Mouse (Mus musculus) forebrain, embryonic 14.5 days (tissue): ENCODE results near the gene Sgpp1. TPM values are rescaled to one million over a fixed set of nuclear protein-coding genes. Genes with fewer than 3 reads are reported as not detected.

Experiments
- ATAC-seq: fragments of 200-750 bp; cut with Nextera tagmentation; 2 replicates; pipeline ENCODE4 v1.8.0; 2017; ENCODE audit warnings: mild to moderate bottlenecking, moderate library complexity
- DNase-seq: peaks from one replicate; pipeline ENCODE4 v3.0.0-alpha.2; 2015; ENCODE audit warnings: low spot score
- H3K27ac ChIP-seq: fragments of 300-500 bp; sonication (generic); 2 replicates; pipeline ENCODE4 v1.5.1; 2014; ENCODE audit warnings: low read depth, mild to moderate bottlenecking, control low read depth, low read length, moderate library complexity
- H3K27me3 ChIP-seq: fragments of 300-500 bp; sonication (generic); replicated peaks from 2 replicates; pipeline ENCODE4 v1.6.1; 2014; ENCODE audit warnings: low read length, control low read depth, mixed read lengths; ENCODE audit not compliant: control insufficient read depth, insufficient read depth
- H3K36me3 ChIP-seq: fragments of 300-500 bp; sonication (generic); 2 replicates; pipeline ENCODE4 v1.6.1; 2014; ENCODE audit warnings: low read length, control low read depth; ENCODE audit not compliant: control insufficient read depth, insufficient read depth
- H3K4me1 ChIP-seq: fragments of 300-500 bp; sonication (generic); 2 replicates; pipeline ENCODE4 v1.6.1; 2014; ENCODE audit warnings: antibody characterized with exemption, low read length, control low read depth; ENCODE audit not compliant: control insufficient read depth, insufficient read depth
- H3K4me2 ChIP-seq: fragments of 300-500 bp; sonication (generic); 2 replicates; pipeline ENCODE4 v1.6.1; 2014; ENCODE audit warnings: mild to moderate bottlenecking, control low read depth, low read length
- H3K4me3 ChIP-seq: fragments of 300-500 bp; sonication (generic); 2 replicates; pipeline ENCODE4 v1.5.1; 2014; ENCODE audit warnings: low read depth, low read length, control low read depth
- H3K9ac ChIP-seq: fragments of 300-500 bp; sonication (generic); 2 replicates; pipeline ENCODE4 v1.6.1; 2014; ENCODE audit warnings: mild to moderate bottlenecking, low read length, control low read depth, moderate library complexity
- H3K9me3 ChIP-seq: fragments of 300-500 bp; sonication (generic); replicated peaks from 2 replicates; pipeline ENCODE4 v1.6.1; 2016; ENCODE audit warnings: low read length, control low read depth, mixed read lengths; ENCODE audit not compliant: control insufficient read depth
- WGBS: fragments of 180-500 bp; shearing (Covaris S2); extraction: QIAGEN DNeasy Blood & Tissue Kit; methylation state at CpG from one replicate; pipeline ENCODE4 v1.1.7; 2014; 5-methylcytosine and 5-hydroxymethylcytosine counted together
- polyA plus RNA-seq: library from polyadenylated mRNA; unstranded; fragments of >200 nt; fragmentation: Nextera tagmentation; extraction: Ambion mirVana; gene quantifications from 2 replicates; pipeline ENCODE4 v1.2.1, GENCODE M21; 2014

Gene Sgpp1
- polyA plus RNA-seq, 1 experiment from 2014 or later, result 17.3 TPM

GRCm38 (mm10) chr12:75668916-75669257 lies 66.6 kb downstream of the Sgpp1 start:
- peaks cover 12% of the 10 kb centered on the region for H3K4me1 ChIP-seq
- no peaks in the 10 kb centered on the region for H3K27me3 ChIP-seq
- peak overlapping the region; percentile 88 for H3K4me2 ChIP-seq
- H3K4me3 ChIP-seq, result peak overlapping the region; percentile 60
- H3K36me3 ChIP-seq, result no peaks in the 10 kb centered on the region
- no peaks in the 10 kb centered on the region for H3K9me3 ChIP-seq
- peak overlapping the region; percentile 67 for H3K27ac ChIP-seq
- WGBS, result 1% methylated on average over 9 of the region's 9 CpGs
- DNase-seq (no peak), ATAC-seq (no peak)
- peak overlapping the region; percentile 75 for H3K9ac ChIP-seq

DNA sequence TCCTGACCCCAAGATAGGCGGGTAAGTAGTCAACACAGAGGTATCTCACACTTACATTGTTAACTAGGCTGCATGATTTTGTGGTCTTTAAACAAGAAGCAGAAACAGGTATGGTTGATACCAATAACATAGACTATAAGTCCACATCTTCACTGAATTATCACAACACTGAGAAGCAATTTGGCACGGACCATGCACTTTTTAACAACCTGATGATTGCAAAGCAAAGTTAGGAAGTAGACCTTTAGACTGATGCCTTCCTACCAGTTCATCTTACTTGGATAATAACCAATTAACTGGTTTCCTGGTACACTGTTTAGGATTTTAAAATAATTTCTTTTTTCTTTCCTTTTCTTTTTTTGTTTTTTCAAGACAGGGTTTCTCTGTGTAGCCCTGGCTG lies 67.3 kb downstream of the Sgpp1 start:
- no peaks in the 10 kb centered on the region for H3K36me3 ChIP-seq
- H3K27me3 ChIP-seq, result no peaks in the 10 kb centered on the region
- no peaks in the 10 kb centered on the region for H3K9me3 ChIP-seq
- H3K27ac ChIP-seq, result no peak overlapping the region
- H3K9ac ChIP-seq, result no peak overlapping the region
- H3K4me1 ChIP-seq, result peaks cover 15% of the 10 kb centered on the region
- DNase-seq, result no peak
- H3K4me2 ChIP-seq, result peak overlapping the region; percentile 88; the same call in 1 of the 2 replicates
- WGBS, result 93% methylated on average over 2 of the region's 2 CpGs
- H3K4me3 ChIP-seq, result no peak overlapping the region
- no peak for ATAC-seq

DNA sequence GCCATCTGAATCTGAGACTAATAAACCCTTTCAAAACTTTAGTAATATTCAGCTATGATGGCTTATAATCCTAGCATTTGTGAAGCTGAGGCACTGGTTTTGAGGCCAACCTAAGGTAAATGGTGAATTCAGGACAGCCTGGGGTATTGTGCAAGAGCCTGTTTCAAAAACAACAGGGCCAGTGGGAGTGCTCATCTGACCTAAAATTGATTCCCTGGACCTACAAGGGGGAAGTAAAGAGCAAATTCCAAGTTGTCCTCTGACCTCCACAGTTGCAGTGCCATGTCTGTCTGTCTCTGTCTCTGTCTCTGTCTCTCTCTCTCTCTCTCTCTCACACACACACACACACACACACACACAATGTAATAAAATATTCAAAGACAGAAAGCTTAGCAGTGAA lies 68.6 kb downstream of the Sgpp1 start:
- Histone ChIP-seq H3K27me3 (no peaks in the 10 kb centered on the region), H3K9ac (no peak overlapping the region), H3K4me2 (no peak overlapping the region), H3K4me3 (no peak overlapping the region), H3K27ac (no peak overlapping the region), H3K4me1 (peaks cover 15% of the 10 kb centered on the region), H3K9me3 (no peaks in the 10 kb centered on the region), H3K36me3 (no peaks in the 10 kb centered on the region)
- ATAC-seq, result no peak
- no peak for DNase-seq

DNA sequence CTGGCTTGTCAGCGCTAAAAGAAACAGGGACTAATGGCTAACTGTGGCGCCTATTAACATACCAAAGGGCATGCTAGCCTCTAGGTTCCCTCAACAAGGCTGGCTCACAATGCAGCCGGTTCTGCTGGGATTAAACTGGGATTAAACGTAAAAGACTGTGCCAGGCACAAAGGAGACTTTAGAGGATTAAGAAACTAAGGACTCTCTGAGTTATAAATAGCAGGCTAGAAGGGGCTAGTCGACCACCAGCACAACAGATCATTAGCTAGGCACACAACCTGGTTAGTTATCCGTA lies 71.1 kb downstream of the Sgpp1 start:
- Histone ChIP-seq H3K36me3 (no peaks in the 10 kb centered on the region), H3K9ac (no peak overlapping the region), H3K4me2 (no peak overlapping the region), H3K4me3 (no peak overlapping the region), H3K27ac (no peak overlapping the region), H3K4me1 (peaks cover 8% of the 10 kb centered on the region), H3K27me3 (no peaks in the 10 kb centered on the region), H3K9me3 (no peaks in the 10 kb centered on the region)
- ATAC-seq, result no peak
- WGBS, result 3% methylated on average over 6 of the region's 6 CpGs
- peak; percentile 47 for DNase-seq

Other genes with a start within 250 kb of the Sgpp1 start
- 25.8 and 26.9 TPM in 2 replicates for gene Ppp2r5e, start 139.5 kb downstream of the Sgpp1 start, polyA plus RNA-seq
- 5.6 and 6.6 TPM in 2 replicates for gene Wdr89, start 66.2 kb downstream of the Sgpp1 start, polyA plus RNA-seq
- 62.0 and 84.9 TPM in 2 replicates for gene Syne2, start 82.4 kb upstream of the Sgpp1 start, polyA plus RNA-seq